Mouse (Mus musculus): ENCODE data around the gene St6galnac1. TPM values are rescaled to one million over a fixed set of nuclear protein-coding genes. Genes with fewer than 3 reads are reported as not detected.

Gene St6galnac1
- total and polyA plus RNA-seq, 3 experiments, result not detected

GRCm38 (mm10) chr11:116773205-116773604 is 2.1 kb downstream of the St6galnac1 start:
- DNase-seq, result no peak
- intact Hi-C loops (cut with DNase I), result no loop called here
- Histone ChIP-seq H3K27me3 (ENCODE audit: control insufficient read depth, insufficient read depth, low read length) (no peaks in the 10 kb centered on the region), H3K36me3 (ENCODE audit: control insufficient read depth, insufficient read depth, low read length) (no peaks in the 10 kb centered on the region), H3K9ac (ENCODE audit: low read depth, low read length) (no peak overlapping the region), H3K4me1 (ENCODE audit: control insufficient read depth, insufficient read depth, low read length) (no peaks in the 10 kb centered on the region), H3K27ac (no peak overlapping the region), H3K79me2 (replicated peaks; ENCODE audit: control insufficient read depth, insufficient read depth, low read length) (no peaks in the 10 kb centered on the region), H3K4me3 (no peak overlapping the region)
- WGBS, result 26% methylated on average over 2 of the region's 2 CpGs
- no peak for TF ChIP-seq EP300 (IDR thresholded peaks at IDR 0.05; ENCODE audit: insufficient read depth, low read depth, low read length)
- no peak for TF ChIP-seq POLR2A (IDR thresholded peaks at IDR 0.05; ENCODE audit: insufficient read depth, low read depth, low read length)
- TF ChIP-seq CTCF (IDR thresholded peaks at IDR 0.05), result no peak

- 75% methylated on average over 5 of the region's 5 CpGs for WGBS
- intact Hi-C loops (cut with DNase I), result no loop called here
Measured at GRCm38 (mm10) chr11:116769873-116770272, 5.4 kb downstream of the St6galnac1 start.

GRCm38 (mm10) chr11:116764946-116765345 is 10.4 kb downstream of the St6galnac1 start:
- no peaks in the 10 kb centered on the region for H3K27me3 ChIP-seq (ENCODE audit: control insufficient read depth, insufficient read depth, low read length)
- no peak overlapping the region for H3K4me3 ChIP-seq
- DNase-seq, result no peak
- H3K36me3 ChIP-seq (ENCODE audit: control insufficient read depth, insufficient read depth, low read length), result no peaks in the 10 kb centered on the region
- no peaks in the 10 kb centered on the region for H3K4me1 ChIP-seq (ENCODE audit: control insufficient read depth, insufficient read depth, low read length)
- no peak overlapping the region for H3K27ac ChIP-seq
- TF ChIP-seq EP300 (IDR thresholded peaks at IDR 0.05; ENCODE audit: insufficient read depth, low read depth, low read length) (no peak), POLR2A (IDR thresholded peaks at IDR 0.05; ENCODE audit: insufficient read depth, low read depth, low read length) (no peak), CTCF (IDR thresholded peaks at IDR 0.05) (no peak)
- intact Hi-C loops (cut with DNase I), result no loop called here
- no peaks in the 10 kb centered on the region for H3K79me2 ChIP-seq (replicated peaks; ENCODE audit: control insufficient read depth, insufficient read depth, low read length)
- H3K9ac ChIP-seq (ENCODE audit: low read depth, low read length), result no peak overlapping the region
- 87% methylated on average over 2 of the region's 2 CpGs for WGBS

More at GRCm38 (mm10) chr11:116769873-116770272, 5.4 kb downstream of the St6galnac1 start:
- H3K4me3 ChIP-seq, result no peak overlapping the region
- no peaks in the 10 kb centered on the region for H3K27me3 ChIP-seq (ENCODE audit: control insufficient read depth, insufficient read depth, low read length)
- no peak overlapping the region for H3K9ac ChIP-seq (ENCODE audit: low read depth, low read length)
- DNase-seq, result no peak
- H3K36me3 ChIP-seq (ENCODE audit: control insufficient read depth, insufficient read depth, low read length), result no peaks in the 10 kb centered on the region
- H3K4me1 ChIP-seq (ENCODE audit: control insufficient read depth, insufficient read depth, low read length), result no peaks in the 10 kb centered on the region
- TF ChIP-seq EP300 (IDR thresholded peaks at IDR 0.05; ENCODE audit: insufficient read depth, low read depth, low read length), result no peak
- no peak for TF ChIP-seq POLR2A (IDR thresholded peaks at IDR 0.05; ENCODE audit: insufficient read depth, low read depth, low read length)
- TF ChIP-seq CTCF (IDR thresholded peaks at IDR 0.05), result no peak
- no peaks in the 10 kb centered on the region for H3K79me2 ChIP-seq (replicated peaks; ENCODE audit: control insufficient read depth, insufficient read depth, low read length)
- no peak overlapping the region for H3K27ac ChIP-seq

GRCm38 (mm10) chr11:116764346-116764745 is 11.0 kb downstream of the St6galnac1 start:
- TF ChIP-seq CTCF (IDR thresholded peaks at IDR 0.05) (no peak), EP300 (IDR thresholded peaks at IDR 0.05; ENCODE audit: insufficient read depth, low read depth, low read length) (no peak), POLR2A (IDR thresholded peaks at IDR 0.05; ENCODE audit: insufficient read depth, low read depth, low read length) (no peak)
- no peaks in the 10 kb centered on the region for H3K79me2 ChIP-seq (replicated peaks; ENCODE audit: control insufficient read depth, insufficient read depth, low read length)
- no peaks in the 10 kb centered on the region for H3K4me1 ChIP-seq (ENCODE audit: control insufficient read depth, insufficient read depth, low read length)
- no peak overlapping the region for H3K4me3 ChIP-seq
- H3K27ac ChIP-seq, result no peak overlapping the region
- intact Hi-C loops (cut with DNase I), result no loop called here
- DNase-seq, result no peak
- H3K9ac ChIP-seq (ENCODE audit: low read depth, low read length), result no peak overlapping the region
- 86% methylated on average over 7 of the region's 7 CpGs for WGBS
- H3K36me3 ChIP-seq (ENCODE audit: control insufficient read depth, insufficient read depth, low read length), result no peaks in the 10 kb centered on the region
- H3K27me3 ChIP-seq (ENCODE audit: control insufficient read depth, insufficient read depth, low read length), result no peaks in the 10 kb centered on the region

- Histone ChIP-seq H3K27ac (no peak overlapping the region), H3K4me3 (no peak overlapping the region), H3K4me1 (ENCODE audit: control insufficient read depth, insufficient read depth, low read length) (peaks cover 2% of the 10 kb centered on the region), H3K27me3 (ENCODE audit: control insufficient read depth, insufficient read depth, low read length) (no peaks in the 10 kb centered on the region), H3K36me3 (ENCODE audit: control insufficient read depth, insufficient read depth, low read length) (no peaks in the 10 kb centered on the region), H3K9ac (ENCODE audit: low read depth, low read length) (no peak overlapping the region), H3K79me2 (replicated peaks; ENCODE audit: control insufficient read depth, insufficient read depth, low read length) (no peaks in the 10 kb centered on the region)
- DNase-seq, result peak in 1 of 2 experiments; percentile 19
- TF ChIP-seq POLR2A (IDR thresholded peaks at IDR 0.05; ENCODE audit: insufficient read depth, low read depth, low read length) (no peak), EP300 (IDR thresholded peaks at IDR 0.05; ENCODE audit: insufficient read depth, low read depth, low read length) (no peak), CTCF (IDR thresholded peaks at IDR 0.05) (no peak)
- 37% methylated on average over 4 of the region's 4 CpGs for WGBS
- intact Hi-C loops (cut with DNase I), result no loop called here
Measured at GRCm38 (mm10) chr11:116755191-116755590, 20.1 kb downstream of the St6galnac1 start.

GRCm38 (mm10) chr11:116753674-116754470 is 21.4 kb downstream of the St6galnac1 start:
- intact Hi-C loops (cut with DNase I), result loop anchor here (5.0 kb wide), 1 partner anchor 53 kb away; no protein-coding TSS in a partner anchor
- Histone ChIP-seq H3K9ac (ENCODE audit: low read depth, low read length) (no peak overlapping the region), H3K27me3 (ENCODE audit: control insufficient read depth, insufficient read depth, low read length) (no peaks in the 10 kb centered on the region), H3K4me3 (no peak overlapping the region), H3K27ac (peak overlapping the region; percentile 47; the same call in 1 of the 2 replicates), H3K4me1 (ENCODE audit: control insufficient read depth, insufficient read depth, low read length) (peaks cover 2% of the 10 kb centered on the region), H3K36me3 (ENCODE audit: control insufficient read depth, insufficient read depth, low read length) (no peaks in the 10 kb centered on the region), H3K79me2 (replicated peaks; ENCODE audit: control insufficient read depth, insufficient read depth, low read length) (no peaks in the 10 kb centered on the region)
- WGBS, result 39% methylated on average over 5 of the region's 5 CpGs
- DNase-seq, result peak; percentile 21 to 35
- TF ChIP-seq EP300 (IDR thresholded peaks at IDR 0.05; ENCODE audit: insufficient read depth, low read depth, low read length) (0 out of 2 replicates have a peak, but pooled peaks have one; percentile 33), POLR2A (IDR thresholded peaks at IDR 0.05; ENCODE audit: insufficient read depth, low read depth, low read length) (no peak)
